Mouse (Mus musculus) neural tube, embryonic 13.5 days (tissue): Measurements from ENCODE around the gene Olfr209. TPM values are rescaled to one million over a fixed set of nuclear protein-coding genes. Genes with fewer than 3 reads are reported as not detected.

ENCODE experiments used
- ATAC-seq: fragments of 200-750 bp; cut with Nextera tagmentation; 2 replicates; pipeline ENCODE4 v1.8.0; 2017; ENCODE audit warnings: low read depth, mild to moderate bottlenecking, moderate TSS enrichment, moderate library complexity
- H3K27ac ChIP-seq: fragments of 300-500 bp; sonication (generic); replicated peaks from 2 replicates; pipeline ENCODE4 v1.5.1; 2015; ENCODE audit warnings: moderate library complexity, mild to moderate bottlenecking, inconsistent platforms
- H3K27me3 ChIP-seq: fragments of 300-500 bp; sonication (generic); 2 replicates; pipeline ENCODE4 v1.6.1; 2015; ENCODE audit warnings: mild to moderate bottlenecking, inconsistent platforms
- H3K36me3 ChIP-seq: fragments of 300-500 bp; sonication (generic); 2 replicates; pipeline ENCODE4 v1.6.1; 2015; ENCODE audit warnings: mild to moderate bottlenecking, inconsistent platforms
- H3K4me1 ChIP-seq: fragments of 300-500 bp; sonication (generic); replicated peaks from 2 replicates; pipeline ENCODE4 v1.6.1; 2015; ENCODE audit warnings: inconsistent platforms
- H3K4me2 ChIP-seq: fragments of 300-500 bp; sonication (generic); 2 replicates; pipeline ENCODE4 v1.6.1; 2015; ENCODE audit warnings: inconsistent platforms, mild to moderate bottlenecking, moderate library complexity
- H3K4me3 ChIP-seq: fragments of 300-500 bp; sonication (generic); 2 replicates; pipeline ENCODE4 v1.5.1; 2015; ENCODE audit warnings: mild to moderate bottlenecking, inconsistent platforms
- H3K9ac ChIP-seq: fragments of 300-500 bp; sonication (generic); 2 replicates; pipeline ENCODE4 v1.6.1; 2015; ENCODE audit warnings: moderate library complexity, mild to moderate bottlenecking, inconsistent platforms
- H3K9me3 ChIP-seq: fragments of 300-500 bp; sonication (generic); 2 replicates; pipeline ENCODE4 v1.6.1; 2016; ENCODE audit warnings: inconsistent platforms
- polyA plus RNA-seq: library from polyadenylated mRNA; unstranded; fragments of >200 nt; fragmentation: Nextera tagmentation; extraction: Ambion mirVana; gene quantifications from 2 replicates; pipeline ENCODE4 v1.2.1, GENCODE M21; 2015

Gene Olfr209
- polyA plus RNA-seq, 1 experiment from 2014 or later = not detected

DNA sequence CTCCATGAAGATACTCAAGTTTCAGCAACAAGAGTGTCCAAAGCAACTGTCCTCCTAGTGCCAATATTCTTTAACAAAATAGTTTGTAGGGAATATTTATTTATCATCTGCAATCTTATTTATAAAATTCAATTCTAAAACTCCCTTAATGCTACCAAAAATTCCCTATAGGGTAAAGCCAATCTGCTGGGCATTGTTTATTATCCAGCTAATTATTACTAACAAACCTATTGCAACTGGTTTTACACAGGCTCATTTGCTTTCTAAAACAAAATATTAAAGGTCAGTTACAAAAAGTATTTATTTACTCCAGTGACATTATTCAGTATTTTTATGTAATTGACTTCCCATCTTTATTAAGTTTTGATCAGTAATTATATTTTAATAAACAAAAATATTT lies 45.6 kb downstream of the Olfr209 start, which contains the start of gene Olfr204:
Gene Olfr204 (minus strand): TSS at position 101 of the 400 bp plus-strand sequence.
- H3K36me3 ChIP-seq = no peaks in the 10 kb centered on the region
- no peak within 1 kb of the TSS for H3K4me3 ChIP-seq
- no peak within 1 kb of the TSS for H3K27ac ChIP-seq
- H3K4me2 ChIP-seq = no peak within 1 kb of the TSS
- H3K27me3 ChIP-seq = no peaks in the 10 kb centered on the region
- no peak for ATAC-seq
- H3K9me3 ChIP-seq = no peaks in the 10 kb centered on the region
- no peak within 1 kb of the TSS for H3K9ac ChIP-seq
- no peaks in the 10 kb centered on the region for H3K4me1 ChIP-seq

Other genes with a start within 250 kb of the Olfr209 start
- not detected in 2 replicates for gene Olfr194, start 242.9 kb downstream of the Olfr209 start, polyA plus RNA-seq
- not detected in 2 replicates for gene Olfr195, start 216.9 kb downstream of the Olfr209 start, polyA plus RNA-seq
- gene Olfr196, start 193.5 kb downstream of the Olfr209 start, polyA plus RNA-seq = not detected in 2 replicates
- gene Olfr198, start 160.5 kb downstream of the Olfr209 start, polyA plus RNA-seq = not detected in 2 replicates
- not detected in 2 replicates for gene Olfr199, start 144.2 kb downstream of the Olfr209 start, polyA plus RNA-seq
- gene Olfr201, start 91.4 kb downstream of the Olfr209 start, polyA plus RNA-seq = not detected in 2 replicates
- gene Olfr202, start 77.2 kb downstream of the Olfr209 start, polyA plus RNA-seq = not detected in 2 replicates
- gene Olfr203, start 65.1 kb downstream of the Olfr209 start, polyA plus RNA-seq = not detected in 2 replicates
- gene Olfr204, start 45.7 kb downstream of the Olfr209 start, polyA plus RNA-seq = not detected in 2 replicates
- gene Olfr205, start 32.9 kb downstream of the Olfr209 start, polyA plus RNA-seq = not detected in 2 replicates
- not detected in 2 replicates for gene Olfr206, start 14.7 kb downstream of the Olfr209 start, polyA plus RNA-seq
- gene Gabrr3, start 43.3 kb upstream of the Olfr209 start, polyA plus RNA-seq = 0.07 TPM in 1 of 2 replicates, not detected in the other
- gene Riox2, start 107.8 kb upstream of the Olfr209 start, polyA plus RNA-seq = 13.7 and 14.5 TPM in 2 replicates
- 2.8 and 3.8 TPM in 2 replicates for gene Crybg3, start 237.0 kb upstream of the Olfr209 start, polyA plus RNA-seq